Mouse (Mus musculus) liver, embryonic 15.5 days (tissue): ENCODE measurements around the gene Rpl18. TPM values are rescaled to one million over a fixed set of nuclear protein-coding genes. Genes with fewer than 3 reads are reported as not detected.
A peak's percentile ranks its signal among the peaks of the same experiment; 100 is the strongest.

ENCODE experiments used
- ATAC-seq: fragments of 200-750 bp; cut with Nextera tagmentation; 2 replicates; pipeline ENCODE4 v1.8.0; 2017; ENCODE audit warnings: moderate number of reproducible peaks, mild to moderate bottlenecking, moderate library complexity; ENCODE audit not compliant: insufficient read depth
- H3K27ac ChIP-seq: fragments of 300-500 bp; sonication (generic); replicated peaks from 2 replicates; pipeline ENCODE4 v1.5.1; 2015; ENCODE audit warnings: mild to moderate bottlenecking, inconsistent platforms
- H3K27me3 ChIP-seq: fragments of 300-500 bp; sonication (generic); 2 replicates; pipeline ENCODE4 v1.6.1; 2015; ENCODE audit warnings: mild to moderate bottlenecking, inconsistent platforms
- H3K36me3 ChIP-seq: fragments of 300-500 bp; sonication (generic); replicated peaks from 2 replicates; pipeline ENCODE4 v1.6.1; 2015; ENCODE audit warnings: moderate library complexity, mild to moderate bottlenecking, inconsistent platforms
- H3K4me1 ChIP-seq: fragments of 300-500 bp; sonication (generic); replicated peaks from 2 replicates; pipeline ENCODE4 v1.6.1; 2015; ENCODE audit warnings: inconsistent platforms
- H3K4me2 ChIP-seq: fragments of 300-500 bp; sonication (generic); 2 replicates; pipeline ENCODE4 v1.6.1; 2015; ENCODE audit warnings: moderate library complexity, mild to moderate bottlenecking, inconsistent platforms
- H3K4me3 ChIP-seq: fragments of 300-500 bp; sonication (generic); replicated peaks from 2 replicates; pipeline ENCODE4 v1.5.1; 2015; ENCODE audit warnings: mild to moderate bottlenecking, inconsistent platforms
- H3K9ac ChIP-seq: fragments of 300-500 bp; sonication (generic); 2 replicates; pipeline ENCODE4 v1.6.1; 2015; ENCODE audit warnings: moderate library complexity, mild to moderate bottlenecking, inconsistent platforms
- H3K9me3 ChIP-seq: fragments of 300-500 bp; sonication (generic); replicated peaks from 2 replicates; pipeline ENCODE4 v1.6.1; 2016; ENCODE audit warnings: inconsistent platforms
- WGBS: fragments of 180-500 bp; shearing (Covaris S2); methylation state at CpG from one replicate; pipeline ENCODE4 v1.1.7; 2015; ENCODE audit warnings: mixed read lengths; ENCODE audit not compliant: insufficient replicate concordance; 5-methylcytosine and 5-hydroxymethylcytosine counted together
- polyA plus RNA-seq: library from polyadenylated mRNA; unstranded; fragments of >200 nt; fragmentation: Nextera tagmentation; extraction: Ambion mirVana; gene quantifications from 2 replicates; pipeline ENCODE4 v1.2.1, GENCODE M21; 2015

The Rpl18 gene
- polyA plus RNA-seq, 1 experiment from 2014 or later, result 542 TPM

GRCm38 (mm10) chr7:45715741-45716459 lies 643 bp downstream of the Rpl18 start:
- Histone ChIP-seq H3K36me3 (peaks cover 49% of the 10 kb centered on the region), H3K27me3 (no peaks in the 10 kb centered on the region), H3K9me3 (no peaks in the 10 kb centered on the region), H3K27ac (peak overlapping the region; percentile 80), H3K4me3 (peak overlapping the region; percentile 90), H3K9ac (peak overlapping the region; percentile 81), H3K4me1 (peaks cover 73% of the 10 kb centered on the region), H3K4me2 (peak overlapping the region; percentile 95)
- 46% methylated on average over 19 of the region's 19 CpGs for WGBS
- ATAC-seq, result no peak

DNA sequence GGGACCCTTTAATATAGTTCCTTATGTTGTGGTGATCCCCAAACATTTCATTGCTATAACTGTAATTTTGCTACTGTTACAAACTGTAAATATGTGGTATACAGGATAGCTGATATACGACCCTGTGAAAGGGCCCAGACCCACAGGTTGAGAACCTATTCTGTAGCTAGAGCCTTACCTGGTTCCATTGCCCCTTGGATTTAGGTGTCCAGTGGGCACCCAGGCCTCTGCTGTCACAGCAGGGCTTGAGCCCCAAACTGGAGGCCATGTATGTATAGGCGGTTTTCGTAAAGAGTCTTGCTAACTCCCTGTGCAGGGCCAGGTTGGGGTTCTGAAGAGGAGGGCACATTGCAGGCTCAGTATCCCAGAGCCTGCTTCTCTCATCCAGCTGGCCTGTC lies 1.2 kb downstream of the Rpl18 start:
- ATAC-seq, result no peak
- 74% methylated on average over 3 of the region's 3 CpGs for WGBS
- H3K4me1 ChIP-seq, result peaks cover 76% of the 10 kb centered on the region
- no peaks in the 10 kb centered on the region for H3K9me3 ChIP-seq
- H3K9ac ChIP-seq, result peak overlapping the region; percentile 81
- H3K4me2 ChIP-seq, result peak overlapping the region; percentile 95
- H3K27ac ChIP-seq, result peak overlapping the region; percentile 80
- H3K36me3 ChIP-seq, result peaks cover 49% of the 10 kb centered on the region
- no peaks in the 10 kb centered on the region for H3K27me3 ChIP-seq
- peak overlapping the region; percentile 90 for H3K4me3 ChIP-seq

GRCm38 (mm10) chr7:45716952-45717917 lies 2.0 kb downstream of the Rpl18 start:
- 5% methylated on average over 31 of the region's 31 CpGs for WGBS
- Histone ChIP-seq H3K36me3 (peaks cover 49% of the 10 kb centered on the region), H3K4me1 (peaks cover 75% of the 10 kb centered on the region), H3K9me3 (no peaks in the 10 kb centered on the region), H3K27ac (peak overlapping the region; percentile 80), H3K9ac (peak overlapping the region; percentile 81), H3K4me3 (peak overlapping the region; percentile 90), H3K27me3 (no peaks in the 10 kb centered on the region), H3K4me2 (peak overlapping the region; percentile 95)
- peak; percentile 26 for ATAC-seq

DNA sequence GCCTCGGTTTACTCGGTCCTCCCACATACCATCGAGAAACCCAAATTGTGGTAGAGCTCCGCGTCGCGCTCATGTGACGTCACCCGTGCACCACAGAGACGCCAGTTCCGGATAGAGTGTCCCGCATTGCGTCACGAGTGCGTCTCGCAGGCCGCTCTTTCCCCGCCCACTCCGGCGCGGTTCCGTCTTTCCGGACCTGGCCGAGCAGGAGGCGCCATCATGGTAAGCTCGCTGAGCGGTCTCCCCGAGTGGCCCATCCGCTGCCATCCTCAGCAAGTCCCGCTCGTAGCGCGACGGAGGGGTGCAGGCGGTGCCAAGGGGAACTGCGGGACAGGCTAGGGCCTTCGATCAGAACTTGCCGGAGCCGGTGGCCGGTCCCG lies 2.7 kb downstream of the Rpl18 start, which contains the start of gene Sphk2:
Sphk2 (minus strand) TSS at position 85 of the 380 bp plus-strand sequence.
- no peaks in the 10 kb centered on the region for H3K27me3 ChIP-seq
- peak within 1 kb of the TSS; percentile 80 for H3K27ac ChIP-seq
- H3K4me2 ChIP-seq, result peak within 1 kb of the TSS; percentile 95
- H3K4me1 ChIP-seq, result peaks cover 69% of the 10 kb centered on the region
- under 1% methylated on average over 41 of the region's 41 CpGs for WGBS
- H3K9me3 ChIP-seq, result no peaks in the 10 kb centered on the region
- peak; percentile 64 for ATAC-seq
- H3K4me3 ChIP-seq, result peak within 1 kb of the TSS; percentile 90
- peaks cover 48% of the 10 kb centered on the region for H3K36me3 ChIP-seq
- H3K9ac ChIP-seq, result peak within 1 kb of the TSS; percentile 91

DNA sequence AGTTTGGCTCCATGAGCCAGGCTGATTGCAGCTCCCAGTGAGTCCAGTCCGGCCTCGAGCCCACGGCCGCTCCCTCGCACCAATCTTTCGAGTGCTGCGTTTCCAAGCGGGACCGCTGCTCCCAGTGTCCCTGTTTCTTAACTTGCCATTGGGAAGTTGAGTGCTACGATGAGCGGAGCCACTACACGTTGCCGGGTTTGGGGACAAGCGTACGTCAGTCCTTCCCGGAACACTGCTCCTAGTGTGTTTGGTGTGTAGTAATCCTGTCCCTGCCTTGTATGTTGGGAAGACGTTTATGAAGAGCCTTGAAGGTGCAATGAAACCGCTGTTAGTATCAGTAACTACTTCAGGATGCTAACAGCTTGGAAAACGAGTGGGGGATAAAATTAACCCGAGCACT lies 3.1 kb downstream of the Rpl18 start:
- no peaks in the 10 kb centered on the region for H3K27me3 ChIP-seq
- peaks cover 64% of the 10 kb centered on the region for H3K4me1 ChIP-seq
- peak overlapping the region; percentile 95 for H3K4me2 ChIP-seq
- no peak for ATAC-seq
- WGBS, result under 1% methylated on average over 20 of the region's 20 CpGs
- H3K36me3 ChIP-seq, result peaks cover 48% of the 10 kb centered on the region
- peak overlapping the region; percentile 75 for H3K27ac ChIP-seq
- peak overlapping the region; percentile 91 for H3K9ac ChIP-seq
- peak overlapping the region; percentile 90 for H3K4me3 ChIP-seq
- H3K9me3 ChIP-seq, result no peaks in the 10 kb centered on the region

GRCm38 (mm10) chr7:45719180-45719579 lies 3.9 kb downstream of the Rpl18 start:
- Histone ChIP-seq H3K27ac (peak overlapping the region; percentile 75), H3K36me3 (peaks cover 51% of the 10 kb centered on the region), H3K9me3 (no peaks in the 10 kb centered on the region), H3K4me1 (peaks cover 56% of the 10 kb centered on the region), H3K9ac (peak overlapping the region; percentile 91), H3K4me2 (peak overlapping the region; percentile 95), H3K27me3 (no peaks in the 10 kb centered on the region), H3K4me3 (peak overlapping the region; percentile 90)
- 64% methylated on average over 10 of the region's 10 CpGs for WGBS
- ATAC-seq, result no peak

DNA sequence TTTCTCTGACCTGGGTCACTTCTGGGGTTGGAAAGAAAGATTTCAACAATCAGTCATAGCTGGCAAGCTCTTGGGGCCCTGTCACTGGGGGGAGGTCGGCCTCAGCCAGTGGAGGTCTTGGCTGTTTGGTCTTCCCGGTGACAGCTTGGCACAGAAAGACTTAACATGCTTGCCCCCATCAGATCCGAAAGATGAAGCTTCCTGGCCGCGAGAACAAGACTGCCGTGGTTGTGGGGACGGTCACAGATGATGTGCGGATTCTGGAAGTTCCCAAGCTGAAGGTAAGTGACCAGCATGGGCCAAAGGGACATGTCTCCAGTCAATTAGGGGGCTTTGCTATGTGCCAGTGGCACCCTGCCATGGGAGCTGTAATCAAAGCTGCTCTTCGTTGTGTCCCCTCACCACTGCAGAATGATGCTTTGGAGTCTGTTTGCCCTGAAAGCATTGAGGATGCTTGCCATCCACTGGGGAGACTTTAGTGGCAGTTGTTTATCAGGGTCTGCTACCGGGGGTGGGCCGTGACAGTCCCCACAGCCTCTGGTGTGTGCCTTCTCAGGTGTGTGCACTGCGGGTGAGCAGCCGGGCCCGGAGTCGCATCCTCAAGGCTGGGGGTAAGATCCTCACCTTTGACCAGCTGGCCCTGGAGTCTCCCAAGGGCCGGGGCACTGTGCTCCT lies 4.6 kb downstream of the Rpl18 start:
- no peaks in the 10 kb centered on the region for H3K27me3 ChIP-seq
- peak overlapping the region; percentile 90 for H3K4me3 ChIP-seq
- peak overlapping the region; percentile 91; the same call in 1 of the 2 replicates for H3K9ac ChIP-seq
- peaks cover 49% of the 10 kb centered on the region for H3K4me1 ChIP-seq
- H3K4me2 ChIP-seq, result peak overlapping the region; percentile 95
- 0 out of 2 replicates have a peak overlapping the region, but pooled peaks have one; percentile 19 for H3K27ac ChIP-seq
- 81% methylated on average over 16 of the region's 16 CpGs for WGBS
- no peak for ATAC-seq
- H3K36me3 ChIP-seq, result peaks cover 58% of the 10 kb centered on the region
- H3K9me3 ChIP-seq, result no peaks in the 10 kb centered on the region

DNA sequence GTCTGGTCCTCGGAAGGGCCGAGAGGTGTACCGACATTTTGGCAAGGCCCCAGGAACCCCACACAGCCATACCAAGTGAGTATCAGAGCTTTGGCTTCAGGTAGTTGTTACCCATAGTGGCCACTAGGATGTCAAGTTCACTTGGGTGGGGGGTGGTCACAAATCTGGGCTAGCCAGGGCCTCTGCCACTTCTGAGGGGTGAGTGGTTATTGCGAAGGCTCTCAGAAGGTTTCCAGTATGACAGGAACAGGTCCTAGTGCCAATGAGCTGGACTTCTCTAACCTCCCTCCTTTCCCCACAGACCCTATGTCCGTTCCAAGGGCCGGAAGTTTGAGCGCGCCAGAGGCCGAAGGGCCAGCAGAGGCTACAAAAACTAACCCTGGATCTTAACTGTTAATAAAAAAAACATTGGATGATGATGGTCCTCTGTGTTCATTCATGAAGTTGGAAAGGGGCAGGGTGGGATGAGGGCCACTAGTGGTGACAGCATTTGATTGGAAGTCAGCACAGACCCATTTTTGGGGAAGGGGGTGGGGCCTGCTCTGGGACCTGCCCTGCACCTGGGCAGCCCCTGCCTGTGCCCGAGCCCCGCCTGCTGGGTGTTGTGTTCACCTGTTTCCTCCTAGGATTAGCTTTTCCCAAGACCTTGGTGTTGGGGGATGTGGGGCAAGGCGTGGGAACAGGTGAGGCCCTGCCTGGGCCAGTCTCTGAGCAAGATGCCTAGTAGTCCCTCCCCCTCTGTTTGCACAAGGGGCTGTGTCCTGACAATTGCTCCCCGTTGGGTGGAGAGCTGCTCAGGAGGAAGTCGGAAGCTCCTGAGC lies 5.4 kb downstream of the Rpl18 start, which contains the start of gene Fam83e:
Fam83e (plus strand) TSS at position 800 of the 821 bp plus-strand sequence.
- no peak within 1 kb of the TSS for H3K9ac ChIP-seq
- H3K4me1 ChIP-seq, result peaks cover 43% of the 10 kb centered on the region
- H3K4me3 ChIP-seq, result no peak within 1 kb of the TSS
- H3K27ac ChIP-seq, result no peak within 1 kb of the TSS
- no peaks in the 10 kb centered on the region for H3K27me3 ChIP-seq
- no peak for ATAC-seq
- WGBS, result 79% methylated on average over 14 of the region's 14 CpGs
- H3K4me2 ChIP-seq, result peak within 1 kb of the TSS; percentile 95; the same call in 1 of the 2 replicates
- no peaks in the 10 kb centered on the region for H3K9me3 ChIP-seq
- H3K36me3 ChIP-seq, result peaks cover 66% of the 10 kb centered on the region

- no peak overlapping the region for H3K27ac ChIP-seq
- H3K9me3 ChIP-seq, result no peaks in the 10 kb centered on the region
- no peaks in the 10 kb centered on the region for H3K27me3 ChIP-seq
- no peak overlapping the region for H3K4me2 ChIP-seq
- H3K9ac ChIP-seq, result no peak overlapping the region
- H3K4me3 ChIP-seq, result no peak overlapping the region
- peaks cover 37% of the 10 kb centered on the region for H3K4me1 ChIP-seq
- H3K36me3 ChIP-seq, result peaks cover 71% of the 10 kb centered on the region
- ATAC-seq, result no peak
- 75% methylated on average over 7 of the region's 7 CpGs for WGBS
Observed at GRCm38 (mm10) chr7:45721234-45721571, 5.9 kb downstream of the Rpl18 start.
